Mouse (Mus musculus) lung, postnatal 10 days (tissue): ENCODE results near the gene Galnt12.
A peak's percentile ranks its signal among the peaks of the same experiment; 100 is the strongest.

Experiments used
- DNase-seq: peaks from one replicate; pipeline ENCODE4 v3.0.0; 2021

Gene Galnt12

DNA sequence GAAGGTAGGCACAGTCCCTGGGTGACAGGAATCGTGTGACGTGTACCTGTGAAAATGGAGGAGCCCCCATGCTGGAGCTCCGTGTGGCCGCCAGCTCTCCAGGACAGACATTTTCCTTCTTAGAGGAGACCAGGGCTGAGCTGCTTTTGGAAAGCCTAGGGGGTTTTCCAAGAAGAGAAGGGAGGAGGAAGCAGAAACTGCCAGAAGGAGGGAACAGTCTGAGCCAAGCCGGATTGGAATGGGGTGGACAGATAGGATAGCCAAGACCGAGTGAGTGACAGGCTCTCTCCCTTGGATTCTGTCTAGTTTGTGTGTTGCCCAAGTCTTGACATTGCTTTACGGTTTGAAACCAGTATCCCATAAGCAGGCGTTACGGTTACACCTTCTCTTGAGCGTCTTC is 11.9 kb downstream of the Galnt12 start:
- DNase-seq, result no peak

DNA sequence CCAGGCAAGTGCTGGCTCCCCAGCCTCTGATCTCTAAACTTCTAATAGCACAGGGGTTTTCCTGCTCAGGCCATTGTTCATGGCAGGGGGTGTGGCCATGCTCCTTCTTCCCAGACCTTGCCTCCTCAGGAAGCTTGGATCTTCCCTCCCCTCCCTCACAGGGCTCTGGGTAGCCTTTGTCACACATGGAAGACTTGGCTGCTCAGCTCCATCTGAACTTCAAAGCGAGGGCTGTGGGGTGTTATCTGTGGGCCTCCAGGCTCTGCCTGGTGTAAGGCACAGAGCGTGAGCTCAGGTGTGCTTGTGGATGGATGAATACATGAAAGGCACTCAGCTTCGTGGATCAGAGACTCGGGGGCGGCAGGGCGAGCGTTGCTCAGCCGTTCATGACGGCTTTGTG is 20.2 kb downstream of the Galnt12 start:
- DNase-seq, result no peak

DNA sequence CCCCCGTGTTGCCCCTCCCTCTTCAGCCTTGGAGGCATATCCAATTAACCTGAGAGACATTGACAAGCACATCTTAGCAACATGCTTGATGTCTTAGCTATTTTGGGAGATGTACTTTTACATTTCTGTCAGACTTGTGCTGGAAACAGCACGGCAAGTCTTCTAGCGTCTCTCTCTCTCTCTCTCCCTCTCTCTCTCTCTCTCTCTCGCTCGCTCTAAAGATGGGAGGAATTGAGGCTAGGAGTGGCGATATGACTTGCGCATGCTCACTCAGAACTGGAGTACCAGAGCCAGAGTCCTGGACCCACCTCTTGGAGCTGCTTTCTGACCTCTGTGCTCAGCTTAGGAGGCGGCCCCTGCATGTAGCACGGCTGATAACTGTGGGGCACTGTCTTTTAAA is 20.9 kb downstream of the Galnt12 start:
- DNase-seq, result no peak

DNA sequence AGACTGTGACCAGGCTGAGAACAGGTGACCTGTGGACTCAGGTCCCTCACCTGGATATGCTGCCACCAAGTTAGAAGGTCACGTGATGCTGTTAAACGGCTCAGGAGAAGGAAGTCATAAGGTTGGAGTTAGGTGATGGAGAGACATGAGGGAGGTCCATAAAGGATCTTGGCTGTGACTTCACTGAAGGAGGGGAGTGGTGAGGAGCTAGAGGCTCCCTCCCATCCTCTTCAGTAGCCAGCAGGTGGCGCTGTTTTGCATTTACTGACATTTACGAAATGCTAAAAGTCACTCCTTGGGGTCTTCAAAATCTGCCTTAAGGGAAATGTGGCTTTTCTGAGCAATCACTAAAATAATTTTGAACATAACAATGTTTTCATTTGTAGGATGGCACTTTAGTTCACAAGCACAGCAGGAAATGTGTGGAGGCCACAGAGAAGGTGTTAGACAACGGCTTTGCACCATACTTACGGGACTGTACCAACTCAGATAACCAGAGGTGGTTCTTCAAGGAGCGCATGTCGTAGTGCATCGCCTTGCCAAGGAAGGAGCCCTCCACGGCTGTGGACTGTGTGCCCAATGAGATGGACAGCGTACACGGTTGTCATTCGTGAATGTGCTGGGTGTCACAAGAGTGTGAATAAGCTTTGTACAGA is 30.5 kb downstream of the Galnt12 start:
- DNase-seq, result peak; percentile 73

DNA sequence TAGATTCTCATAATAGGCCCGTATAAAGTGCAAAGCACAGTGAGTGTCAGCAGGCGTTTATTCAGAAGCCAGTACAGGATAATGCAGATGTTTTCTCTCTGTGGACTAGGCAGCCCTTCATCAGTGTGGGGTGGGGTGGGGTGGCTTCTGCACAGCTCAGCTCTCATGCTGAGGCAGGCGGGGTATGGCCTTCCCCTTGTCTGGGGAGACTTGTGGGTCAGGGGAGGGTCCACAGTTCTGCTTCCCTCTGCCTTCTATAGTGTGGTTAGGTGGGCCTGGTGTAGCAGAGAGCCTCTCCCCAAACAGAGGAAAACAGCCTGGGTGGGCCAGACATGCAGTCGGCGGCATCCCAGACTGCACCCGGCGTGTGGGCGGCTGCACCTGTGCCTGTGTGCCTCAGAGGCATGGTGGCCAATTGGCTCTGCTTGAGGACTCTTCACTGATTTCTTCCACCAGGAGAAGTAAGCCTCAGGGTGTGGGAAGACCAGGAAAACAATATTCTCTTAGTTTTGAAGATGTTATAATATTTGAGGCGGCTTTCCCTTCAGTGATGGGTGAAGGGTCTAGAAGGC is 32.5 kb downstream of the Galnt12 start:
- no peak for DNase-seq

DNA sequence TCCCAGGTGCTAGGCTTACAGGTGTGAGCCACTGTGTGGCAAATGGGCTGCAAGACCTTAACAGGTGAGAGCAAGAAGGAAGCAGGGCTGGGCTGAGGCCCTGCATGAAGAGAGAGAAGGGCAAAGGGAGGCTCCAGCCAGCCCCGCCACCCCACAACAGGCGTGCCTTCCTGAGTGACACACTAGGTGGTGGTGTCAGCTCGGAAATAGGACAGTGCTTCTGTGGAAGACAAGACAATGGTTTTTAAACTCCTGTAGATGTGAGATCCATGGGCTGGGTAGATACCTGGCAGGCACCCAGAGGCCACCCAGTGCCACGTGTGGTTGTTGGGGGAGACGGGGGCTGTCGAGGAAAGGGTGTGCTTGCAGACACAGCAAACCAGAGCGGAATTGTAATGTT is 36.8 kb downstream of the Galnt12 start:
- DNase-seq, result peak; percentile 71

DNA sequence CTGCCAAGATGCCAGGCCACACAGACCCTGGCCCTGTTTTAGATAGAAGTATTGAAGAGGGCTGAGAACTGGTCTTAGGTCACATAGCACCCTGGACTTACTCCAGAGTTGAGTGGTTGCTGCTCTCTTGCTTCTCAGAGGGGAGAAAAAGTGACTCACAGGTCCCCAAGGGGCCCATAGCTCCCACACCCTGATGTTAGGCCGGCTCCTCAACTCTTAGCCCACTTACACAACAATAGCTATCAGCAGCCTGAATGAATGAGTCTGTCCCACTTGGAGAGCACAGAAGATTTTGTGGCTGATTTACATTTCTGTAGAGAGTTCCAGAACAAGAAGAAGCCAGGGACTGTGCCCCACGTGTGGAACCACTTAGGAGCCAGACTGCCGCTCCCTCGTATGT is 37.9 kb downstream of the Galnt12 start:
- no peak for DNase-seq

DNA sequence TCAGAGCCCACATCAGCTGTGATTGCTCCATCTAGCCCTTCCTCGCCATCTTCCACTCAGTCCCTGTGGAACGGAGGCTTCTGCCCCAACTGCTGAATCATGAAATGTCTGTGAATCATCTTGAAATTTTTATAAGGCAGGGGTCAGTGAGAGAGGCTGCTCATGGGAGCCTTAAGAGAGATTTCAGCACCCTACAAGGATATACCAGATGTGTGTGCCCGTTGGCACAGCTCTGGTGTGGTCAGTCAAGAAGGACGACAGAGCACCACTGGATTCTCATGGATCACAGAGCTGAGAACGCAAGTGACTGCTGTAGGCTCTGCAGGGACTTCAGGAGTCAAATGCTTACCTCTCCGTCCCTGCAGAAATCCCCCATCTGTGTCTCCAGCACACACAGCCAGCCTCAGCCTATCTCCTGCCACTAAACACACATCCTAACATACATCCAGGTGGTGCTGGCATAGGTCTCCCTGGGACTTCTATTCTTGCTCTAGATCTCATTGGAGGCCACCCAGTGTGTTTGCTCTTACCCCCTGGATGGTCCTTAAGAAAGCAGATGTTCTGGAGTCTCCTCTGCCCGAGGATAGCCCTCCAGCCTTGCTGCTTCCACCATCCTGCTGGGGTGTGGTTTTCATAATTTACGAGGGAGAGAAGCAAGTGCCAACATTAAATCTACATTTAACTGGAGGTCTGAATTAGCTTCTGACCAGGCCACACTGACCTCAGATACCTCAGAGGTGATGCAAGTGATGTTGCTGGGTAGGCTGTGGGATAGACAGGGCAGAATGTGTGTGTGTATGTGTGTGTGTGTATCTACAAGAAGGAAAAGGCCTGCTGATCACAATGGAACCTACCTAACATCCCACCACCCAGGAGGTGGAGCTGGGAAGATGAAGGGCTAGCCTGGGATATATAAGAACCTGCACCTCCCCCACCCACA is 38.7 kb downstream of the Galnt12 start:
- no peak for DNase-seq

DNA sequence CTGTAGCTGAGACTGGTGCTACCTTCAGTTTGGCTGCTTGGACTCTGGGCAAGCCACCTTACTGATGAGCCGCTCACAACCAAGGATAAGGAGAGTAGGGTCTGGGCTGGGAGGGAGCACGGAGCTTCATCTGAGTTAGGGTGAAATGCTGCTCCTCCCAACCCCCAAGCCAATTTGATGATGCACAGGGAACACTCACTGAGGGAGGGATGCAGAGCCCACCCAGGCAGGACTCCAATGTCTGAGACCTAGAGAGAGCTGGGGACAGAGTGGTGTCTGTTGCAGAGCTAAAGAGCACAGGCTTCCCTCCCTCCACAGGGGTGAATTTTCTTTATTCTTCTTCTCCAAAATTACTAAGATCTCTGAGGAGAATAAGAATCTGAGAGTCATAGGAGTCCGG is 40.2 kb downstream of the Galnt12 start:
- DNase-seq, result no peak

DNA sequence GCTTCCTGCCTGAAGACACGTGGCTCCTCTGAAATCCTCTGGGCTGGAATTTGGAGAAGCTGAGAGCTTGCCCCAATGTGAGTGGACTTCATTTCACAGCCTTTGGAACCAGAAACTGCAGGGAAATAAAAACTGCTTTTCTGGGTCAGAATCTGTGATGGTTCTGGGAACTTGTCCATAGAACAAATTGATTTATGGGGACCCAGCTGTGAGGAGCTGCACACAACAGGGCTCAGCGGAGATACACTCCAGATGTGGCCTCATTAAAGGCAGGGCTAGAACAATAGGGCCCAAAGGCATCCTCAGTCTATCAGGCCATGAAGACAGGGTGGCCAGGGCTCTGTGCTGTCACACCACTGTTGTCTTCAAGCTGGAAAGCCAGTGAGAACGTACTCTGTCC is 40.7 kb downstream of the Galnt12 start:
- DNase-seq, result peak; percentile 34

DNA sequence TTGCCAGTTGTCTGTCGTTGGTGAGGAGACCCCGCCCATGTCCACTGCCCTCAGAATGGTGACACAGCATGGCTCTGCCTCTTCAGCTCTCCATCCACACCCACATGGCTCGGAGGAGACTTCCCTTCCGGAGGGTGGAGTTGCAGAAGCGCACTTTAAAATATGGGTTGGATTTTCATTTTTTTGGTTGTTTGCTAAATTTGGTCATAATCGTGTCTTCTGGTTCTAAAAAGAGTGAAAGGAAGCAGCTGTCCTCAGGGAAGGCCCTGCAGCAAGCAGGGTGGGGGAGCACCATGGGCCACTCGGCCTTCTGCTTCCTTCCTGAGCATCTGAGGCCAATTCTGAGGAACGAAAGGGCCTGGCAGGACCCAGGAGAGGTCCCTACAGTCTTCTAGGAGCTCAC is 45.0 kb downstream of the Galnt12 start:
- DNase-seq, result peak; percentile 55

DNA sequence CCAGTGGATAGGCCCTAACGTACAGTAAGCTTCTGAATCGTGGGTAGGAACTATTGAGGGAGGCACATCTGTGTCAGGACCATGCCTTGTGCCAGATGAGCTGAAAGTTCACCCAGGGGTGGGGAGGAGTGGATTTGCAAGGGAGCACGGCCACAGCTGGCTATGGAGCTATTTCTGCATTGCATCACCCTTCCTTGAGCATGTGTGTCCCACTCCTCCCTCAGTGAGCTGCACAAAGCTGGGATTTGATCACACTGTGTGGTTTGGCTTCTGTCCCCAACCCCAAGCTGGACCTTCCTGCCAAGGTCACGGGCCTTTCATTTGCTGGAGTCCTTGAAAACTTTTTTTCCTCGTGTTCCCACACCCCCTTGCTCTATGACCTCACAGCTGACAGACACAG is 45.8 kb downstream of the Galnt12 start:
- DNase-seq, result peak; percentile 54

DNA sequence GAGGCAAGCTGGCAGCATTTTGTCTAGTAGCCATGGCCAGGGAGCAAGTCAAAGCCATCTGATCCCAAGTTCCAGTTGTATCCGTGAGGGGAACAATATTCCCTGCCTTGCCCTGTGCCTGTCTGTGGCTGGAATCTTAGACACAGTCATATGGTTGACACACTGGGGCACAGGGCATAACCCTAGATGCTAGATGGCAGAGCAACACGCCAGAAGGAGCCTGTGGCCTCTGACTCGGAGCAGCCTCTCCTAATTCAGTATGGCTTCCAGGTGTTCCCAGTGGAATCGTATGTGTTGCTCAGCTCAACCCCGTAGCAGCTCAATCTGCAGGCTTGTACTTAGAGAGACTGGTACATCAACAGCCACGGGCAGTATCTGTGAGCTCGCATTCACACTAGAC is 46.7 kb downstream of the Galnt12 start:
- DNase-seq, result no peak

DNA sequence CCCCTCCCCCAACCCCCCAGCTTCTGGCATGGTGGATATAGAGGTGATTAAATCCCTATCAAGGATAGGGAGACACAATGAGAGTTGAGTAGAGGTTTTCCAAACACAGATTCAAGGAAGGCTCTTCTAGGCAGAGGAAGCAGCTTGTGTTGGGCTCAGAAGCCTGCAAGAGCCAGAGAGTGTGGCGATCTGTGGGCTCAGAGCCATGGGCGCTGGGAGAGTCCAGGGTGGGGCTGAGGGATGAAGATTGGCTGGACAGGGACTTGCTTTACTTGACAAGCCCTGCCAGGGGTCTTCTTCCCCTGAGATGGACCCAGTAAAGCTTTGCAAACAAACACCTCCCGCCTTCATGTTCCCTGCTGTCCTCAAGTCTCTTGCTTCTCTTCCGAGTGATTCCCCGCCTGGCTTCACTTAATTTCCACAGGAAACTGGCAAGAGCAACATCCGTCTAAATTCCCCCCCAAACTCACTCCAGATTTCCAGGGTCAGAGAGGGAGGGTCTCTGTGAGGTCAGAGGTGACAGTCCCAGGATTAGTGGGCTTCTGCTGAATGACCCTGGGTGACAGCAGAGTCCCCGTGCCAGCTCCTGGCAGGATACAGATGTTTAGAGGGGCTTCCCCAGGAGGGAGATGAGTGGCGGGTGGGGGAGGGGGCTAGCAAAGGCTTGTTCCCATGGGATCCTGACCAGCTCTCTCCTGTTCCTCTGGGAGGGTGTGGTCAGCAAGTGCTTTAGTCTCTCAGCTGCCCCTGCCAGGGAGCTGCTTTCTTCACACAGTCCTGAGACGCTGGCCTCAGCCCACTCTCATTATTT is 47.5 kb downstream of the Galnt12 start:
- peak; percentile 71 for DNase-seq

DNA sequence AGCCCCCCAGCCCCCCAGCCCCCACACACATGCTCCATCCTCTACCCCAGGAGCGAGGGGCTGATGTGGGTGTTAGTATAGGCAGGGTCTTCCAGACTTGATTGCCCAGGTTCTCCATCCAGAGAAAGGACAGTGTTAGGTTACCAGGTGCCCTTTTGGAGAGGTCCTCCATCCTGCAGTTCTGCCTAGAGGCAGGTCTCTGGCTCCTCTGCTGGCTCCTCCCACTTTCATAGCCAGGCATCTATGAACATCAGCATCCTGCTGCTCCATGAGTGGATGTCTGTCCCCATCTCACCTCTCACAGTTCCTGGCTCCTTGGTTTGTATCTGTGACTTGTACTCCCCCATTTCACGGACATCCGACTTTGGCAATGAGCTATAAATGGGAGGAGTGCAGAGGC is 48.6 kb downstream of the Galnt12 start:
- no peak for DNase-seq

DNA sequence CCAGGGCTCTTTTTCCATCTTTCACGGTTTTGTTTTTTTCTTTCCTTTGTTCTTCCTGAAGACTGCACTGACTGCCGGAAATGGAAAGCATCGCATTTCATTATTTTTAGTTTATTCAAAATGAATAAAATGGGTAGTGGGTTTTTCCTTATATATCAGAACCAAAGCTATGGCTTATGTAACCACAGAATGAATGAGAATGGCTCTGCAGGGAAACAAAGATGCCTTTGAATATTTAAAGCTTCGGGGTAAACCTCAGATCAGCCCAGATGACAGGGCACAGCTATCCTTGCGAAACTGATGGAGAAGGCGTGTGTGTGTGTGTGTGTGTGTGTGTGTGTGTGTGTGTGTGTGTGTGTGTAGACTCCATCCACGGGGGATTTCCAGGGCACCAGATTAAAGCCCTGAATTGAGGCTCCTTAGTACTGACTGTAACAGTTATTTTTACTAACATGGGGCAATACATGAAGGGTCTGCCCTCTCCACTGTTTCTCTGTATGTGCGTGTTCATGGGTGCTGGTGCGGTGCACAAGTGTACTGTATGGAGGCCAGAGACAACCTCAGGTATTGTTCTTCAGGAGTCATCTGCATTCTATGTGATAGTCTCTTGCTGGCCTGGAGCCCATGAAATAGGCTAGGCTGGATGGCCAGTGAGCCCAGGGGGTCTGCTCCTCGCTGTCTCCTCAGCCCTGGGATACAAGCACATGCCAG is 49.9 kb downstream of the Galnt12 start:
- DNase-seq, result no peak

DNA sequence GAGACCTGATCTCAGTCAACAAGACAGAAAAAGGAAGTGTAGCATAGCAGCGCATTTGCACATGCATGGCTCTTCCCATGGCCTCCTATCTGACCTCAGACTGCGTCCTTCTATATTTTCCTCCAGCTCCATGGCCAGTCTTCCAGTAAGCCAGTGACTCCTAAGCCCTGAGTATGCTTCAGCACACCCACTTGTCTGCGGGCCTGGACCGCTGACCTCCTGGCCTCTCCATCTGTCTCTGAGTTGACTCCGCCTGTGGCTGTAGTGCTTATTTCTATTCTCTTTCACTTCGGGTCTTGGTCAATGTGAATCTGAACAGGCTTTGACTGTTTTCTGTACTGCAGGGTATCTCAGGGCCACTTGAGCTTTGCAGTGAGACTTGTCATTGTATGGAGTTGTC is 52.1 kb downstream of the Galnt12 start:
- no peak for DNase-seq

DNA sequence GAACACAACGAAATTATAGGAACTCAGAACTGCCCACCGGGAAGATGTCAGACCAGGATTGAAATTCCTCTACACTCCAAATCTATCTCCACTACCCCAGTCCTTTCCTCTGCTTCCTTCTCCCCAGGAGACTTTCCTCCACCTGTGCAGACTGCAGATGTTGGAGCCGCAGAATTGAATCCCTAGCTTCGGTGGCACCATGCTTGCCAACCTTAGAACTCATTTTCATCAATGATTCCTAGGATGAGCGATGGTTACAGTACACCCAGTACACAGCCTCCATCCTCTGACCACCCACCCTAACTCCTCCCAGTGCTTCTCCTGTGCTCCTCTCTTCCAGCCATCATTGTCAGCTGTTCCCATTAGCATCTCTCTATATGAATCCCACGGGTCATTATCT is 53.6 kb downstream of the Galnt12 start:
- no peak for DNase-seq

DNA sequence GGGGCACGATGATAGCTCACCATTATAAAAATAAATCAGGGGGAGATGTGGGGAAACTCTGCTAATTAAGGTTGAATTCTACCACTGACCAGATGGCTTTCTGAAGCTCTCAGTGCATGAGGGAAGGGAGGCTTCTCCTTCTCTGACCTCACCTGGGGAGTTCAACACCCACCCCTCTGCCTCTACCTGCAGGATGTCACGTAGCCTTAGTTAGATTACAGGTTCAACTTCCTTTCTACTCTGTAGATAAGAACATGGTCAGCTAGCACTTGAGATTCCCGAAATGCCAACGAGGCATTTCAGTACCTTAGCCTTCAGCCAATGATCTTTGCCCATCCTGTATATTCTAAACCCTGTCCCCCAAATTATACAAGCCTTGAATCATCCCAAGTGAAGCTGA is 54.9 kb downstream of the Galnt12 start:
- no peak for DNase-seq

DNA sequence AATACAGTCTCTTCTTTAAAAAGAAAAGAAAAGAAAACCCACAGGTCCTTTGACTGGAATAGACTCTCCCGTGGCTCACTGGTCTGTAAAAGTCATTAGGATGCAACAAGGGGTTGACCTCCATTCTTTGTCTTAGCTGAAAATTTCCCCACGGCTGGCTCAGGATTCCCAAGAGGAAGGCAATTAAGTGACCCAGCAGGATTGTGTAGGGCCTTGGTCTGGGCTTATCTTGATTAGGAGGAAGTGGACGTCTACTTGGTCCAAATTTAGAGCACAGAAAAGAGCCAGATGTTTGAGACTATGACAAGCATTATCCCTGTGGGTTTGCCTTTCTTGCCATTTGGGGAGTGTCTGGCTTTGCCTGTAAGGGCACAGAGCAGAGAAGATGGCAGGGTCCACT is 58.3 kb downstream of the Galnt12 start:
- DNase-seq, result no peak

DNA sequence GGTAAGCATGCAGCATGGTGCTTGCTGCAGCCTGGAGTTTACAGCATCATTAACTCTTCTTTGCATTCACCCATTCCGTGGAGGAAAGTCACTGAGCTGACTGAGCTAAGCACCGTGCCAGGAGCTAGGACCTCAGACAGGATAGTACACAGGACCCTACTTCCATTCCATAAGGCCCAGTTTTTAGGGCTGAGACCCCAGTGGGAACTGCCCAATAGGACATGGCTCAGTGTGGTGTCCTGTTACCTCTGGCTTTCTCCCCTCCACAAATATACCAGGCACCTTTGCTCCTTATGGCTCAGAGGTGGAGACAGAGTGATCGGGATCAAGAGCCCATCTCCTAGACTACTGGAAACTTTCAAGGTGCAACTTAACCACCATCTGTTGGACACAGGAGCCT is 59.1 kb downstream of the Galnt12 start:
- DNase-seq, result no peak

DNA sequence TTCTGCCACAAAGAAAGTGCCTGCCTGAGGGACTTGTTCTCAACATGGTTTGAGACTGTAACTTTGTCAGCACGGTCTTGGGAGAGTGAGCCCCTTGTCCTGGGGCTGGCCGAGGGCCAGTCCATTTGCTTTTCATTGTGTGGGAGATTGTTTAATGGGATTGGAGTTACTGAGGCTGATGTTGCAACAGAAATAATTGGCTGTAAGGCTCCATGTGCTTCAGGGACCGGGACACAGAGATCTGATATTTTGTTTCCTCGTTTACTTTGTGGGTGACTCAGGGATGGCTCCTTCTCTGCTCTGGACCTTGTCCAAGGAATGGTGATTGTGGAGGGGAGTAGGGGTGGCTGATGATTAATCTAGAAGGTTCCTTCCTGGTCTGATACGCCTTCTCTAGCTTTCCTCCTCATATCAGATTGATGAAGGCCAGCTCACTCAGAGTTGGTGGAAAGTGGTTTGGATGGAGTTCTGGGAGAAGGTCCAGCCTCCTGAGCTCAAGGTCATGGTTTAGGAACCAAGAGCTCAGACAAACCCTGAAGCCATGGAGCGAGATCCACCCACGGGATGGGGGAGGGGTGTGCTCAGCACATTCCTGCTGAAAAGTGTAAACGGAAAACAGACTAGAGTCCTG is 60.0 kb downstream of the Galnt12 start:
- DNase-seq, result peak; percentile 52
